Mouse (Mus musculus) heart, embryonic 13.5 days (tissue): Measurements from ENCODE around the gene E430018J23Rik. TPM values are rescaled to one million over a fixed set of nuclear protein-coding genes. Genes with fewer than 3 reads are reported as not detected.
"Not testable (repeated sequence)": the region's sequence is repeated elsewhere in the genome, so short reads cannot be mapped to it uniquely, and the experiment has no call there.

Experiments
- ATAC-seq: fragments of 200-750 bp; cut with Nextera tagmentation; 2 replicates; pipeline ENCODE4 v1.8.0; 2017; ENCODE audit warnings: moderate TSS enrichment; ENCODE audit not compliant: insufficient number of reproducible peaks, low FRiP score, low TSS enrichment; ENCODE audit errors: extremely low read depth
- H3K27ac ChIP-seq: fragments of 300-500 bp; sonication (generic); replicated peaks from 2 replicates; pipeline ENCODE4 v1.5.1; 2015; ENCODE audit warnings: moderate library complexity, mild to moderate bottlenecking, inconsistent platforms
- H3K27me3 ChIP-seq: fragments of 300-500 bp; sonication (generic); replicated peaks from 2 replicates; pipeline ENCODE4 v1.6.1; 2015; ENCODE audit warnings: mild to moderate bottlenecking, inconsistent platforms
- H3K36me3 ChIP-seq: fragments of 300-500 bp; sonication (generic); 2 replicates; pipeline ENCODE4 v1.6.1; 2015; ENCODE audit warnings: mild to moderate bottlenecking, inconsistent platforms
- H3K4me1 ChIP-seq: fragments of 300-500 bp; sonication (generic); 2 replicates; pipeline ENCODE4 v1.6.1; 2015; ENCODE audit warnings: inconsistent platforms
- H3K4me2 ChIP-seq: fragments of 300-500 bp; sonication (generic); 2 replicates; pipeline ENCODE4 v1.6.1; 2015; ENCODE audit warnings: inconsistent platforms, mild to moderate bottlenecking, moderate library complexity
- H3K4me3 ChIP-seq: fragments of 300-500 bp; sonication (generic); 2 replicates; pipeline ENCODE4 v1.5.1; 2015; ENCODE audit warnings: moderate library complexity, mild to moderate bottlenecking, inconsistent platforms
- H3K9ac ChIP-seq: fragments of 300-500 bp; sonication (generic); 2 replicates; pipeline ENCODE4 v1.6.1; 2015; ENCODE audit warnings: inconsistent platforms, mild to moderate bottlenecking, moderate library complexity
- H3K9me3 ChIP-seq: fragments of 300-500 bp; sonication (generic); 2 replicates; pipeline ENCODE4 v1.6.1; 2016; ENCODE audit warnings: inconsistent platforms
- WGBS: fragments of 180-500 bp; shearing (Covaris S2); methylation state at CpG from one replicate; pipeline ENCODE4 v1.1.7; 2015; ENCODE audit warnings: mixed read lengths; 5-methylcytosine and 5-hydroxymethylcytosine counted together
- polyA plus RNA-seq: library from polyadenylated mRNA; unstranded; fragments of >200 nt; fragmentation: Nextera tagmentation; extraction: Ambion mirVana; gene quantifications from 2 replicates; pipeline ENCODE4 v1.2.1, GENCODE M21; 2015

Gene E430018J23Rik
- polyA plus RNA-seq, 1 experiment from 2014 or later: 4.9 TPM

DNA sequence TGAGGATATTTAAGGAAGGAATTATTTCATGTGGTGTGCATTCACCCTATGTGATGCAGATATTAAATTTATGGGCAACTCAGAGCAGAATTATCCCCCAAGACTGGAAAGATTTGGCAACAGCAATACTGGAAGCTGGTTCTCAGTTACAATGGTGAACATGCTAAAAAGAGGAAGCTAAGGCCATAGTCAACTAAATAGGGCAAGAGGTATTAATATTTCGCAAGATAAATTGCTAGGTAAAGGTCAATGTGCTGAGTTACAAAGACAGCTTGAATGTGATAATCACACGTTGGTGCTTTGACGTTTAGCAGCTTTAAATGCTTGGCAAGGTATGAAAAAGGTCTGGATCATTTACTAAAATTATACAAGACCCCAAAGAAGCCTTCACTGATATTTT, 37.6 kb downstream of the E430018J23Rik start:
- Histone ChIP-seq H3K9ac (no peak overlapping the region), H3K36me3 (no peaks in the 10 kb centered on the region), H3K4me1 (no peaks in the 10 kb centered on the region), H3K4me3 (no peak overlapping the region), H3K27me3 (peaks cover 42% of the 10 kb centered on the region), H3K4me2 (no peak overlapping the region), H3K27ac (no peak overlapping the region), H3K9me3 (no peaks in the 10 kb centered on the region)
- WGBS: 54% methylated on average over 3 of the region's 3 CpGs
- no peak for ATAC-seq

DNA sequence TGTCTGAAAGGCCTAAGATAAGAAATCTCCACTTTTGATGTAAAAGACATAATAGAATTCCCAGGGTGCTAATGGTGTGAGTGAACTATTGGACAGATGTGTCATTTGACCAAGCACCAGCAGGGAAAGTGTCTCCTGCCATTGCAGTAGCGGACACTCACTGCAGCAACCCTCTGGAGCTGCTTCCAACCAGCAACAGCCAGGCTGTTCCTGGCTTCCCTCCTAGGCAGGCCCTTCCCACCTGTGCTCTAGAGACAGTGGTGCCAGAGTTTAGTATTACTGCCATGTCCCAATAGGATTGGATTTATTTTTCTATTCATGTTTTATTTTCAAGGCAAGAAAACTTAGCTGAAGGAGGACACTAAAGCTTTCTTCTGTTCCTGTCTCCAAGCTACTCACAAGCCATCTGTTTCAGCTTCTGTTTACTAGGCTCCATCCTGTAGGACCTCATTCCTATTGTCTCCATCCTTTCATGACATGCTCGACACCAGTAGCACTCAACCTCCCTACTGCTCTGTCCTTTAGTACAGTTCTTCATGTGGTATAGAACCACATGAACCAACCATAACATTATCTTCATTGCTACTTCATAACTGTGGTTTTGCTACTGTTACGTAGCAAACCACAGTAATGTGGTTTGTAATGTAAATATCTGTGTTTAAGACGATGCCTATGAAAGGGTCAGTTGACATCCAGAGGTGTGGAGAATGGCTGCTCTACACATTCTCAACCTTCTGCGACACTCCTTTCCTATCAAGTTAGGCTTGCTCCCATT, 42.0 kb downstream of the E430018J23Rik start:
- Histone ChIP-seq H3K4me1 (peaks cover 12% of the 10 kb centered on the region), H3K9me3 (no peaks in the 10 kb centered on the region), H3K27me3 (0 out of 2 replicates have a peak, but pooled peaks cover 6% of the 10 kb centered on the region), H3K4me2 (no peak overlapping the region), H3K4me3 (no peak overlapping the region), H3K36me3 (no peaks in the 10 kb centered on the region), H3K27ac (no peak overlapping the region), H3K9ac (no peak overlapping the region)
- no peak for ATAC-seq
- WGBS: 75% methylated on average over 5 of the region's 5 CpGs

GRCm38 (mm10) chr7:127346676-127347075, 46.8 kb downstream of the E430018J23Rik start:
- H3K9me3 ChIP-seq: no peaks in the 10 kb centered on the region
- peak overlapping the region; percentile 99 for H3K27ac ChIP-seq
- ATAC-seq: no peak
- no peaks in the 10 kb centered on the region for H3K27me3 ChIP-seq
- WGBS: 12% methylated on average over 8 of the region's 8 CpGs
- peaks cover 39% of the 10 kb centered on the region for H3K4me1 ChIP-seq
- peak overlapping the region; percentile 89 for H3K4me2 ChIP-seq
- H3K4me3 ChIP-seq: peak overlapping the region; percentile 93
- H3K9ac ChIP-seq: peak overlapping the region; percentile 98
- peaks cover 23% of the 10 kb centered on the region for H3K36me3 ChIP-seq

DNA sequence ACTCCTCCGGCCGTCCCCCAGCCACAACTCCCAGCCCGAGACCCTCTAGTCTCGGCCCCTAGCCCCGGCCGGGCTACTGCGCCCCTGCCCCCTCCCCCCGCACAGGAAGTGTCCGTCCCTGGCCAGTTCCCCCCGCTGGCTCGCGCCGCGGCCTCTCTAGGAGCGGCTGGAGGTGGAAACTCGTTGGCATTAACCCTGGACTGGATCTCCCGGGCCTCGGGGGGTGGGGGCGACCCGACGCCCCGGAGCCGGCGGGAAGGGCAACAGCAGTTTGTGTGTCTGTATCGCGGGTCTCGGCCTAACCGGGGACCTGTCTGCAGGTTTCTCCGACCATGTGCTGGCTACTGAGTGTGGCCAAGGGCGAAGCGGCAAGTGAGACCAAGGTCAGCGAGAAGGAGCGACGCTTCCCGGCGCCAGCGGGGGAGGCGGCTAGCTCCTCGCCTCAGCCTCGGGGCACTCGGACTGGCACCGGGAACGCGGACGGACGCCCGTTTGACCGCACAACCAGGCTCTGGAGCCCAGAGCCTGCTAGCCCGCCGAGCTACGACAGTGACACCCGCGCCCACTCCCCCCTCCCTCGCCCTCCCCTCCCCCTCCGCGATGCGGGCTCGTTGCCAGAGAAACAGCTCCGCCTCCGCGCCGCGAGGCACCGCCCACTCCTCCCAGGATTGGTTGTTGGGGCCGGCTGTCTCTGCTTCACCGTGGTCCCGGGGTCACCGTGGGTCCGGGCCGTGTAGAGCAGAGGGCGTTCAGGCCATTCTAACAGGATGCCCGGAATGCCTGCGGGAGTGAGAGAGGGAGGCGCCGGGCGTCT, 47.7 kb downstream of the E430018J23Rik start, which contains the start of gene Zfp768:
TSS of gene Zfp768 (minus strand) at position 78 of the 814 bp plus-strand sequence.
- under 1% methylated on average over 76 of the region's 76 CpGs for WGBS

DNA sequence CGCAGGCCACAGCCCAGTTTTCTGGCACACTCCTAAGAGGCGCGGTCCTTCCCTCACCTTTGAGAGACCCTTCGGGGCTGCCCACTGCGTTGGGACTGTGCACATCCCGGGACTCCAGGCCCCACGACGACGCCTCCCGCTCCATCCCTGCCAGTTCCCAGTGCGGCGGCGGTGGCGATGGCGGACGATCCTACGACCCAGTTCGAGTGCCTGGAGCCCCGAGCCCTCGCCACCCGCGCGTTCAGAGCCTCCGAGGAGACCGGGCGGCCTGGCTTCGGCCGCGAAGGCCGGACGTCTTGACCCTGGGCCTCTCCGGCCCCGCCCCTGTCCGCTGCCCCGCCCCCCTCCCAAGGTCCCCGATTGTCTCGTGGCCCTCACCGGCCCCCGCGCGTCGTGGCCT, 48.3 kb downstream of the E430018J23Rik start:
- peak overlapping the region; percentile 93 for H3K4me3 ChIP-seq
- H3K27me3 ChIP-seq: no peaks in the 10 kb centered on the region
- H3K27ac ChIP-seq: peak overlapping the region; percentile 99
- H3K9ac ChIP-seq: peak overlapping the region; percentile 98
- H3K4me1 ChIP-seq: peaks cover 39% of the 10 kb centered on the region
- under 1% methylated on average over 42 of the region's 42 CpGs for WGBS
- H3K9me3 ChIP-seq: no peaks in the 10 kb centered on the region
- ATAC-seq: peak; percentile 39; the same call in 1 of the 2 replicates
- peaks cover 34% of the 10 kb centered on the region for H3K36me3 ChIP-seq
- H3K4me2 ChIP-seq: peak overlapping the region; percentile 89

More for the DNA sequence above, 47.7 kb downstream of the E430018J23Rik start, which contains the start of gene Zfp768:
- Histone ChIP-seq H3K27me3 (no peaks in the 10 kb centered on the region), H3K36me3 (peaks cover 30% of the 10 kb centered on the region), H3K9me3 (no peaks in the 10 kb centered on the region), H3K4me3 (peak within 1 kb of the TSS; percentile 93), H3K27ac (peak within 1 kb of the TSS; percentile 99), H3K9ac (peak within 1 kb of the TSS; percentile 98), H3K4me1 (peaks cover 39% of the 10 kb centered on the region), H3K4me2 (peak within 1 kb of the TSS; percentile 89)
- ATAC-seq: peak; percentile 86

- H3K27me3 ChIP-seq: no peaks in the 10 kb centered on the region
- peak overlapping the region; percentile 89 for H3K4me2 ChIP-seq
- H3K36me3 ChIP-seq: peaks cover 38% of the 10 kb centered on the region
- WGBS: 88% methylated on average over 8 of the region's 8 CpGs
- no peak for ATAC-seq
- H3K9ac ChIP-seq: peak overlapping the region; percentile 98
- H3K9me3 ChIP-seq: no peaks in the 10 kb centered on the region
- H3K4me1 ChIP-seq: peaks cover 39% of the 10 kb centered on the region
- H3K27ac ChIP-seq: peak overlapping the region; percentile 99; the same call in 1 of the 2 replicates
- H3K4me3 ChIP-seq: peak overlapping the region; percentile 93
These were observed 49.1 kb downstream of the E430018J23Rik start for GRCm38 (mm10) chr7:127344371-127344770.

GRCm38 (mm10) chr7:127343351-127344019, 49.9 kb downstream of the E430018J23Rik start:
- ATAC-seq: no peak
- Histone ChIP-seq H3K4me3 (no peak overlapping the region), H3K9me3 (no peaks in the 10 kb centered on the region), H3K9ac (peak overlapping the region; percentile 34; the same call in 1 of the 2 replicates), H3K27ac (0 out of 2 replicates have a peak overlapping the region, but pooled peaks have one; percentile 24), H3K4me2 (peak overlapping the region; percentile 89; the same call in 1 of the 2 replicates), H3K36me3 (peaks cover 38% of the 10 kb centered on the region), H3K4me1 (peaks cover 39% of the 10 kb centered on the region), H3K27me3 (no peaks in the 10 kb centered on the region)
- 86% methylated on average over 38 of the region's 38 CpGs for WGBS

DNA sequence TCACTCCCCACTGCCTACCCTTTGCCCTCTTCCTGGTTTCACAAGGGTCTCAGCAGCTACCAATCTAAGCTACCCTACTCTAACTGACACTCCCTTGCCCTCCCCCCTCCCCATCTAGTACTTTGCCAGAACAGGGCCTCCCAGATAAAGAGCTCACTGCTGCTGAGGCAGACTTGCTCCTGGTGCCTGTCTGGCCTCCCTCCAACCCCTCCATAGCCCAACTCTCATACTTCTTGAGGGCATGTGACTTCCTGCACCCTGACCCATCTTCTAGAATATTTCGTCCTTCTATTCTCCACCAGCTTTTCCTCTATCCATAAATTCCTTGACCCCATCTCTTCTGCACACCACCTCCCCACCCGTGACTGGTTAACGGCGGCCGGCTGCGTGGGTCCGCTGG, 50.5 kb downstream of the E430018J23Rik start:
- Histone ChIP-seq H3K4me2 (peak overlapping the region; percentile 24; the same call in 1 of the 2 replicates), H3K36me3 (peaks cover 38% of the 10 kb centered on the region), H3K4me3 (no peak overlapping the region), H3K4me1 (peaks cover 39% of the 10 kb centered on the region), H3K9me3 (no peaks in the 10 kb centered on the region), H3K27me3 (no peaks in the 10 kb centered on the region), H3K27ac (peak overlapping the region; percentile 42), H3K9ac (peak overlapping the region; percentile 40; the same call in 1 of the 2 replicates)
- ATAC-seq: no peak
- 87% methylated on average over 7 of the region's 7 CpGs for WGBS

- Histone ChIP-seq H3K36me3 (peaks cover 38% of the 10 kb centered on the region), H3K9ac (peak overlapping the region; percentile 40; the same call in 1 of the 2 replicates), H3K4me1 (peaks cover 37% of the 10 kb centered on the region), H3K27ac (peak overlapping the region; percentile 42), H3K4me3 (no peak overlapping the region), H3K27me3 (no peaks in the 10 kb centered on the region), H3K4me2 (no peak overlapping the region), H3K9me3 (no peaks in the 10 kb centered on the region)
- 52% methylated on average over 4 of the region's 4 CpGs for WGBS
- no peak for ATAC-seq
These were observed 51.1 kb downstream of the E430018J23Rik start for GRCm38 (mm10) chr7:127342332-127342731.

DNA sequence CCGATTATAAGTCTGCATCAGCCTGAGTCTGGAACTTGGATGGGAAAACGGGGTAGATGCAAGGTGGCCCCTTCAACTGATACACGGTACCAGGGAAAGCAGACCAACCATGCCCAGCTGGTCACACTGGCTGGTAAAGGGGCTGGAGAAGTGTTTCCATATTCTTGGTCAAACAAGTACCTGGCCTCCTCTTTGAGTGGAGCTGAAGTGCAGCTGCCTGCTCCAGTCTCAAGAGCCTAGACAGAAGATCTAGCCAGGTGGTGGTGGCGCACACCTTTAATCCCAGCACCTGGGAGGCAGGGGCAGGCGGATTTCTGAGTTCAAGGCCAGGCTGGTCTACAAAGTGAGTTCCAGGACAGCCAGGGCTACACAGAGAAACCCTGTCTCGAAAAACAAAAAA, 51.6 kb downstream of the E430018J23Rik start:
- not testable (repeated sequence) for H3K4me3 ChIP-seq, H3K4me2 ChIP-seq, H3K27ac ChIP-seq, H3K27me3 ChIP-seq, ATAC-seq, H3K9ac ChIP-seq, H3K9me3 ChIP-seq
- peaks cover 38% of the 10 kb centered on the region for H3K36me3 ChIP-seq
- H3K4me1 ChIP-seq: peaks cover 32% of the 10 kb centered on the region
- 85% methylated on average over 6 of the region's 6 CpGs for WGBS
